Mouse (Mus musculus): ENCODE data around the gene Gm5426. TPM values are rescaled to one million over a fixed set of nuclear protein-coding genes. Genes with fewer than 3 reads are reported as not detected.

Gm5426 gene
- polyA plus RNA-seq, 1 experiment from 2014 or later: not detected

DNA sequence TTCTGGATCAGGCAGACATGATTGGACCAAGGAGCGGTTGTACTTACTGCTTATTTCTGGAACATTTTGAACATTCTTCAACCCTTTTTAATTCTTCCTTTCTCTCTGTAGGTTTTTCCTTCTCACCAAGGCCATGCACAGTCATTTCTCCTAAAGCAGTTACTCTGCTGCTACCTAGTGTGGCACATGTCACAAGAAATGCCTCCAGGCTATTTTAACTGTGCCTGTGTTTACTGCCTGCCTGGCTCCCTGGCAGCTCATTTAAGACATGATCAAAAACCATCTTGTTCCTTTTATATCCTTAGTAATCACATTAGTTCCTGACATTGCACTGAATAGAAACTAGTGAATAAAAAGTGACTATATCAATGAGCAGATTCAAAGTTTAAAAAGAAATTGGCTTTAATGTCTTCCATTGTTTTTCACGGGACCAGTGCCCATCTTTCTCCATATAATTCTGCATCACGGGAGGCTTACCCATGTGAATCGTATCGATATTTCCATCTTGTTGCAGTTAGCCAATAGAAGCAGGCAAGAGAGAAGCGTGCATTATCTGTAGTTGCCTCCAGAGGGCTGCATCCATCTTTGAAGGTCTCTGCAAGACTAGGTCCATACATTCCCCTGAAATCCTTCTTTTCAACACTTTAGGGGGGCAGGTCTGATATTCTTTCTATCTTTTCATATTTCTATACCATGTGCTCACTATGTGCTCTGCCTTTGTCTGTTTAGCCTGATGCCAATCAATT, 45.7 kb downstream of the Gm5426 start:
- Histone ChIP-seq H3K27ac (no peak overlapping the region), H3K4me3 (no peak overlapping the region), H3K4me1 (replicated peaks) (no peaks in the 10 kb centered on the region), H3K36me3 (no peaks in the 10 kb centered on the region), H3K27me3 (ENCODE audit: insufficient read depth, poor library complexity, severe bottlenecking) (no peaks in the 10 kb centered on the region), H3K9me3 (0 out of 2 replicates have a peak, but pooled peaks cover 3% of the 10 kb centered on the region)
- no peak for DNase-seq (ENCODE audit: low spot score)
- 89% methylated on average over 6 of the region's 6 CpGs for WGBS

DNA sequence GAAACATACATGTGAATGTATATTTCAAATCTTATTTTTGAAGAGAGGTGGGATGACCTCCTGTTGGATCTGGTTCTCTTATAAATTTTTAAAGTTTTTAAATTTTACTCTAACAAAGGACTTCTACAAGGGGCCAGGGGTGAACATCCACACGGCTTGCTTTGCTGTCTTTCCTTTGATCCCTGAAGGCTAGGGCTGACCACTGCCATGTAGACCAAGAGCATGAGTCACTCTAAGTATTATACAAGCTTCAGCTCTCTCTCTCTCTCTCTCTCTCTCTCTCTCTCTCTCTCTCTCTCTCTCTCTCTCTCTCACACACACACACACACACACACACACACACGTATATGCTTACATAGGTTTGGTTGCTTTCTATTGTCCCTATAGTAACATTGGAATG, 48.6 kb downstream of the Gm5426 start:
- WGBS: 79% methylated on average over 2 of the region's 2 CpGs

DNA sequence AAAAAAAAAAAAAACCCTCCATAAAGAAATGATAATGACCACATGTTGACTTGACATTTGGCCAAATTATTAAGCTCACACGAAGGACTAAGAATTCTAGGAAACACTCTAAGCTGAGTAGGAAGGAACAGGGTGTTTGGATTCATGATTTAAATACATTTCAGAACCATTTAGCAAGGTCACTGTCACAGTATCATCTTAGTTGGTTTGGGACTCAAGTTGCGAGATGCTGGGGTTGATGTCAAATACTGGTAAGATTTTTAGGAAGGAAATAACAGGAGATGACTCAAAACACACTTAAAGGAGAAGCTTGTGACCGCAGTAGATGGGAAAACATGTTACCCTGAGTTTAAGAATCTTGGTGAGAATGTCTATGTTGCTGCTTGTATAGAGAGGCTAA, 49.2 kb downstream of the Gm5426 start:
- H3K4me1 ChIP-seq (replicated peaks): peaks cover 10% of the 10 kb centered on the region
- no peak overlapping the region for H3K4me3 ChIP-seq
- no peaks in the 10 kb centered on the region for H3K27me3 ChIP-seq (ENCODE audit: insufficient read depth, poor library complexity, severe bottlenecking)
- no peak for DNase-seq (ENCODE audit: low spot score)
- H3K27ac ChIP-seq: no peak overlapping the region
- no peaks in the 10 kb centered on the region for H3K36me3 ChIP-seq
- 0 out of 2 replicates have a peak, but pooled peaks cover 3% of the 10 kb centered on the region for H3K9me3 ChIP-seq
- 89% methylated on average over 3 of the region's 3 CpGs for WGBS

More for the DNA sequence above, 48.6 kb downstream of the Gm5426 start:
- peaks cover 5% of the 10 kb centered on the region; the same call in 1 of the 2 replicates for H3K4me1 ChIP-seq (replicated peaks)
- H3K4me3 ChIP-seq: no peak overlapping the region
- H3K27me3 ChIP-seq (ENCODE audit: insufficient read depth, poor library complexity, severe bottlenecking): no peaks in the 10 kb centered on the region
- no peak for DNase-seq (ENCODE audit: low spot score)
- H3K9me3 ChIP-seq: 0 out of 2 replicates have a peak, but pooled peaks cover 3% of the 10 kb centered on the region
- H3K36me3 ChIP-seq: no peaks in the 10 kb centered on the region
- H3K27ac ChIP-seq: no peak overlapping the region

Other genes starting within 250 kb of the Gm5426 start
- gene Eea1, start 196.0 kb upstream of the Gm5426 start, polyA plus RNA-seq (2016; fragmentation: Nextera tagmentation; extraction: Ambion mirVana): 9.2 and 10.3 TPM in 2 replicates

All from hindbrain, embryonic 10.5 days (tissue).